Mouse (Mus musculus): ENCODE data around the gene Pkn3. TPM values are rescaled to one million over a fixed set of nuclear protein-coding genes. Genes with fewer than 3 reads are reported as not detected.
"Not testable (repeated sequence)": the region's sequence is repeated elsewhere in the genome, so short reads cannot be mapped to it uniquely, and the experiment has no call there.

Gene Pkn3
- polyA plus RNA-seq, 1 experiment from 2014 or later: 11.5 TPM

DNA sequence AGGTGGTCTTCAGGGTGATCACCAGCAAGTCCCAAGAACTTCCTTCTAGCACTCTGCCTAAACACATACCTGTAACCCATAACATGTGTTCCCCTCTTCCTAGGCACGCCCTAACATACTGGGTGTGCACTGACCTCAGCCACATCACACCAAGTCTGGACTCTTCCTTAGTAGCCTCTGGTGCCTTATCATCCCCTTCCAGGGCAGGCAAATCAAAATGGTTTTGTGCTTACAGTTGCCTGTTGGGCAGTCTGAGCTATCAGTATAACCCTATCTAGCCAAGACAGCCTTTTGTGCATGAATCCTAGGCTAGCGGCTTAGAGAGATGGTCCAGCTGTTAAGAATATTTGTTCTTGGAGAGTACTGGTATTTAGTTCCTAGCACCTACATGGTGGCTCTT, 34.0 kb downstream of the Pkn3 start:
- peaks cover 65% of the 10 kb centered on the region for H3K36me3 ChIP-seq
- WGBS: 92% methylated on average over 2 of the region's 2 CpGs
- no peak for ATAC-seq (replicated peaks; ENCODE audit: low FRiP score)

DNA sequence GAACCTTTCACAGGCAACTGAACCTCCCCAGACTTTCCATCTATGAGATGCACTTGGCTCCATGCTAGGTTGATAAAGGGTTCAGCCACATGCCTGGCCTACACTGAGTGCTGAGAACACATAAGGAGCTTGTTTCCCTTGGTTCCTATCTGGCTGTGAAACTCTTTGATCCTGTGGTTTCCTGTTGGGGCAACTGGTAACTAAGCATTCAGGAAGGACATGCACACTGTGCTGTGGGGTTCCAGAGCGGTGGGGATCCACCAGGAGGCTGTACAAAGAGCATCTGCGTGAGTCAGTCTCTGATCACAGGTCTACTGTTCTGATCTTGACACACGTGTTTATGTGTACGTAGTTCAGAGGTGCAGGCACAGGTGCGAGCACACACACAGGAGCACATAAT, 35.1 kb downstream of the Pkn3 start:
- peaks cover 54% of the 10 kb centered on the region for H3K36me3 ChIP-seq
- H3K27ac ChIP-seq: no peak overlapping the region
- no peaks in the 10 kb centered on the region for H3K4me1 ChIP-seq
- H3K4me2 ChIP-seq: no peak overlapping the region
- no peaks in the 10 kb centered on the region for H3K9me3 ChIP-seq (replicated peaks)
- H3K27me3 ChIP-seq: no peaks in the 10 kb centered on the region
- H3K9ac ChIP-seq: no peak overlapping the region
- 91% methylated on average over 5 of the region's 5 CpGs for WGBS
- H3K4me3 ChIP-seq (replicated peaks): no peak overlapping the region
- no peak for ATAC-seq (replicated peaks; ENCODE audit: low FRiP score)

More for the DNA sequence above, 34.0 kb downstream of the Pkn3 start:
- H3K27ac ChIP-seq: no peak overlapping the region
- no peaks in the 10 kb centered on the region for H3K4me1 ChIP-seq
- no peaks in the 10 kb centered on the region for H3K27me3 ChIP-seq
- no peaks in the 10 kb centered on the region for H3K9me3 ChIP-seq (replicated peaks)
- no peak overlapping the region for H3K4me2 ChIP-seq
- H3K9ac ChIP-seq: no peak overlapping the region
- H3K4me3 ChIP-seq (replicated peaks): no peak overlapping the region

DNA sequence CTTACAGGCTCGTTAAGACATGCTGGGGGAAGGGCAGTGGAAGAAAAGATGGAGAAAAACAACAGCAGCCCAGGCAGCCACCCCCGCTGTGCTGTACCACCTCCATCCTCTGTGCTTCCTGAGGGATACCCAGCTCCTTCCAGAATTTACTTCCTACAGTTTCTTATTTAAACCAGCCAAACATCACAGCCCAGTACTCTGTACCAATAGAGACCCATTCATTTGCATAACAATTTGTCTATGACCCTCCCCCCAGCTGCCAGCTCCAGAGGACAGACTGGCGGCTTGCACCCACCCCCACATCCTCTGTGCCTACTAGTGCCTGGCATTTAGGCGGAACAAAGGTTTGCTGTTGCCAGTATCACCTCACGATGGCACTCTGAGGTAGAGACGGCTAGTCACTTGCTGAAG, 42.2 kb downstream of the Pkn3 start:
- no peak overlapping the region for H3K9ac ChIP-seq
- WGBS: 34% methylated on average over 6 of the region's 6 CpGs
- no peak overlapping the region for H3K27ac ChIP-seq
- no peak overlapping the region for H3K4me2 ChIP-seq
- H3K4me3 ChIP-seq (replicated peaks): no peak overlapping the region
- H3K36me3 ChIP-seq: 0 out of 2 replicates have a peak, but pooled peaks cover 5% of the 10 kb centered on the region
- ATAC-seq (replicated peaks; ENCODE audit: low FRiP score): no peak
- H3K27me3 ChIP-seq: no peaks in the 10 kb centered on the region
- no peaks in the 10 kb centered on the region for H3K9me3 ChIP-seq (replicated peaks)
- H3K4me1 ChIP-seq: peaks cover 20% of the 10 kb centered on the region

DNA sequence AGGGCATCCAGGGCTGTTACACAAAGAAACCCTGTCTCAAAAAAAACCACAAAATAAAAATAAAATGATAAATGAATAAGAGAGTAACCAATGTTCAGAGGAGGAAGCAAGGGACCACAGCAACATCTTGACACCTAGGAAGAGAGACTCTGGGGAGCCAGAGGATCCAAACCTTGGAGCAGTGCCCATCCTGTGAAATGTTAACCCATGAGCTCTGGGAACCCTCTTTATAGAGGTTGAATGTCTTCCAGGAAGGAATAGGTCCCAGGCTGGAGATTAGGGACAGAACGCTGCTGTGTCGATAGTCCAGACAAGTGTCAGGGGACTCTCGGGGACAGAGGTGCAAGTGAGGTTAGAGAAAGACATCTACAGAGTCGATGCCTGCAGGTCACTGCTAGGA, 42.8 kb downstream of the Pkn3 start:
- Histone ChIP-seq H3K9ac (no peak overlapping the region), H3K27me3 (no peaks in the 10 kb centered on the region), H3K27ac (no peak overlapping the region), H3K9me3 (replicated peaks) (no peaks in the 10 kb centered on the region), H3K4me2 (no peak overlapping the region), H3K36me3 (0 out of 2 replicates have a peak, but pooled peaks cover 5% of the 10 kb centered on the region), H3K4me3 (replicated peaks) (no peak overlapping the region), H3K4me1 (peaks cover 26% of the 10 kb centered on the region)
- ATAC-seq (replicated peaks; ENCODE audit: low FRiP score): no peak
- WGBS: 89% methylated on average over 4 of the region's 4 CpGs

DNA sequence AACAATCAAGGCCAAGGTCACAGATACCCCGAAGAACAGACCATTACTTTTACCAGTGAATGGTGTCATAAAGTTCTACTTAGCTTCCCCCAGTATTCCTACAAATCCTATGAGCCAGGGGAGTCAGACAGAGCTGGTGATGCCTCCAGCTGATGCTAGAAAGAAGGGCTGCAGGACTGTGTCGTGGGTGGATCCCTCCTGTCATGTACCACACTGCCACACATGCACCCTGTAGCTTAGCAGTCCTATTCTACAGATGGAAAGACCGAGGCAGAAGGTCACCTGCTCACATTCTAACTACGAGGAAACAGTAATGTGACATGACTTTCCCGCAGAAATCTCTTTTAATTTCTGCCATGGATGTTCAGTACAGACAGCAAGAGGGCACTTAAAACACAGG, 45.3 kb downstream of the Pkn3 start:
- 82% methylated on average over 5 of the region's 5 CpGs for WGBS
- ATAC-seq (replicated peaks; ENCODE audit: low FRiP score): no peak
- Histone ChIP-seq H3K9me3 (replicated peaks) (no peaks in the 10 kb centered on the region), H3K27ac (no peak overlapping the region), H3K36me3 (0 out of 2 replicates have a peak, but pooled peaks cover 5% of the 10 kb centered on the region), H3K27me3 (no peaks in the 10 kb centered on the region), H3K4me3 (replicated peaks) (no peak overlapping the region), H3K4me2 (no peak overlapping the region), H3K4me1 (peaks cover 26% of the 10 kb centered on the region), H3K9ac (no peak overlapping the region)

DNA sequence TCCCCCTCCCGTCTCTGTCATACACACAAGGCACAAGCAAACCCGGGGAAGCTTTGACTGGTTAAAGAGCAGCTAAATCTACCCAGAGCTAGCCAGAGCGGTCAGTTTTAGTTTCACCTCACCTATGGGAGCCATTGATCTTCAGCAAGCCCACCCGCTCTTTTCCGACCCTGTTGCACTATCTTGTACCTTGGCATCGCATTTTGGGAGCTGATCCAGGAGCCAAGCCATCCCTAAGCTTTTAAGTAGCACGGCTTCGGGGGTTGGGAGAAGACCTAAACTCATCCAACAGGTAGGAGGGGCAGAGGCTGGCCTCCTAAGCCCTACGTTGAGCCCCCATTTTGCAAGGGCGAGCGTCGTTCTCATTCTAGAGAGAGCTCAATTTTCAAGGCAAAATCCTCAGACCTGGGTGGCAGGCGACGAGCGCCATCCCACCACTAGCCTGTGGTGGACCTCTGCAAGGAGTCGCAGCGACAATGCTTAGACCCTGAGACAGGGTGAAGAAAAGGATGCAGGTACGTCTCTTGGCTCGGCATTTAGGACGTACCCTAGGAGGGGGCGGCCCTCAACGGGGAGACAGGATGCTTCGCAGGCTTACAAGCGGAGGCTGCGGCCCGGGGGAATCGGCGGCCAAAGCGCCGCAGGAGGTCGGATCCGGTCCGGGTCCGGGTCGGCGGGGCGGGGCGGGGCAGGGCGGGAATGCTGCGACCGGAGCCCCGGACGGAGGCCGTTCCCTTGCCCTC, 46.4 kb downstream of the Pkn3 start:
- Histone ChIP-seq H3K4me2 (peak overlapping the region; percentile 71), H3K9ac (peak overlapping the region; percentile 84), H3K4me1 (peaks cover 26% of the 10 kb centered on the region), H3K4me3 (replicated peaks) (peak overlapping the region; percentile 81), H3K27ac (peak overlapping the region; percentile 89), H3K27me3 (no peaks in the 10 kb centered on the region), H3K36me3 (0 out of 2 replicates have a peak, but pooled peaks cover 5% of the 10 kb centered on the region), H3K9me3 (replicated peaks) (no peaks in the 10 kb centered on the region)
- under 1% methylated on average over 33 of the region's 44 CpGs for WGBS
- peak; percentile 75 for ATAC-seq (replicated peaks; ENCODE audit: low FRiP score)

DNA sequence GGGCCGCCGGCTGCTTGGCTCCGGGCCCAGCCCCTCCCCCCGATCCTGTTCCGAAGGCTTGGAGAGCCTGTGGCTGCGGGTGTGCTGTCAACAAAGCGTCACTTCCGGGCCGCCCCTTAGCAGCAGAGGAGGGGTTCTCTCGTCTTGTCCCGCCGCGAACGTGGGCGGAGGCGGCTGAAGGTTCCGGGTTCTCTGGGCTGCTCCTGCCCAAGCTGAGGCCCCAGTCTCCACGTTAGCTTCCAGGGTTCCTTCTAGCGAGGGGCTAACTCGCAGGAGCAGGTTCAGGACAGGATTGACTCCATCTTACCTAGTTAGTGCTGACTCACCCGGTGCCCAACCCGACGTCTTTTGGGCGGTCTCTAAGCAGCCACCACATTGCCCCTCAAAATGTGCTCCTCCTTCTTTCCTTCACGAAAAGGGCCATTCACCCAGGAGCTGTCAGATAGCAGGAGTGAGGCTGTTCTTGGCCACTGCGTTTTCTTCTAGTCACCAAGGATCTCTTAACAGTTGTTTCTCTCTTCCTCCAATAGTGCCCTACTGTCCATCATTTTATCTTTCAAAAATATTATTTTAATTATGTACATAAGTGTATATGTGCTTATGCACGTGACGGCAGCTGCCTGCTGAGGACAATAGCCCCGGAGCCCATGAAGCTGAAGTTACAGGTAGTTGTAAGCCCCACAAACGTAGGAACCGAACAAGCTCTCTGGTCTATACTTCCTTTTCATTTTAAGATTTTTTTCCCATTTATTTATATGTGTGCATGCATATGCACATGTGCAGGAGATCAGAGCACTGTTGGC, 47.2 kb downstream of the Pkn3 start, which contains the start of gene Zer1:
TSS of gene Zer1 (minus strand) at position 114 of the 803 bp plus-strand sequence.
- H3K4me1 ChIP-seq: peaks cover 26% of the 10 kb centered on the region
- no peaks in the 10 kb centered on the region for H3K9me3 ChIP-seq (replicated peaks)
- peak within 1 kb of the TSS; percentile 71 for H3K4me2 ChIP-seq
- H3K4me3 ChIP-seq (replicated peaks): peak within 1 kb of the TSS; percentile 81
- 10% methylated on average over 31 of the region's 31 CpGs for WGBS
- ATAC-seq (replicated peaks; ENCODE audit: low FRiP score): peak; percentile 97
- peak within 1 kb of the TSS; percentile 89 for H3K27ac ChIP-seq
- 0 out of 2 replicates have a peak, but pooled peaks cover 5% of the 10 kb centered on the region for H3K36me3 ChIP-seq
- peak within 1 kb of the TSS; percentile 84 for H3K9ac ChIP-seq
- no peaks in the 10 kb centered on the region for H3K27me3 ChIP-seq

DNA sequence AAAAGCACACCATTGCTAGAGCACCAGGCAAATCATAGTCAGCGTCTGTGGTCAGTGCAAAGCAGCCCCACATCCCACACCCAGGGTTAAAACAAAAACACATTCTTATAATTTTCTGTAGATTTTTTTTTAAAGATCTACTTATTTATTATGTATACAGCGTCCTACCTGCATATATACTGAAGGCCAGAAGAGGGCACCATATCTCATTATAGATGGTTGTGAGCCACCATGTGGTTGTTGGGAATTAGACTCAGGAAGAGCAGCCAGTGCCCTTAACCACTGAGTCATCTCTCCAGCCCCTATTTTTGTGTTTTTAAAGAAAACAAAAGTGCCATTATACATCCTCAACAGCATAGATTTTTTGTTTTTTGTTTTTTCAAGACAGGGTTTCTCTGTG, 51.3 kb downstream of the Pkn3 start:
- Histone ChIP-seq H3K4me2 (no peak overlapping the region), H3K9ac (no peak overlapping the region), H3K4me1 (peaks cover 19% of the 10 kb centered on the region), H3K27me3 (no peaks in the 10 kb centered on the region), H3K4me3 (replicated peaks) (no peak overlapping the region), H3K27ac (no peak overlapping the region), H3K36me3 (no peaks in the 10 kb centered on the region), H3K9me3 (replicated peaks) (no peaks in the 10 kb centered on the region)
- whole genome bisulfite sequencing: 41% methylated on average over 2 of the region's 2 CpGs
- ATAC-seq (replicated peaks; ENCODE audit: low FRiP score): no peak

DNA sequence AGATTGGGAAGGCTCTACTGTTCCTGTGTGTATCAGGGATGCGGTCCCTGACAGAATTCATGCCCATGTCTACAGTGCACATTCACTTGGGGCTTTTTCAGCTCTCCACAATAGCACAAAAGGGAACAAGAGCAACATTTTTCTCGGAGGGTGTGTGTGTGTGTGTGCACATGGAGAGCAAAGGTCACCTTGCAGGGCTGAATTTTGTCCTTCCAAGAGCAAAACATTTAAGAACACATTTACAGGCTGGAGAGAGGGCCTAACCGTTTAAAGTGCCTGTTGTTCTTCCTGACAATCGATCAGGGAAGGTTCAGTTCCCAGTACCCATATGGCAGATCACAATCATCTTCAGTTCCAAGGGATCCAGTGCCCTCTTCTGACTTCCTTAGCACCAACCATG, 52.7 kb downstream of the Pkn3 start:
- Histone ChIP-seq H3K9ac (no peak overlapping the region), H3K27me3 (no peaks in the 10 kb centered on the region), H3K27ac (no peak overlapping the region), H3K4me2 (no peak overlapping the region), H3K4me3 (replicated peaks) (no peak overlapping the region), H3K4me1 (peaks cover 24% of the 10 kb centered on the region), H3K36me3 (peaks cover 1% of the 10 kb centered on the region; the same call in 1 of the 2 replicates), H3K9me3 (replicated peaks) (no peaks in the 10 kb centered on the region)
- WGBS: 81% methylated on average over 4 of the region's 4 CpGs
- no peak for ATAC-seq (replicated peaks; ENCODE audit: low FRiP score)

DNA sequence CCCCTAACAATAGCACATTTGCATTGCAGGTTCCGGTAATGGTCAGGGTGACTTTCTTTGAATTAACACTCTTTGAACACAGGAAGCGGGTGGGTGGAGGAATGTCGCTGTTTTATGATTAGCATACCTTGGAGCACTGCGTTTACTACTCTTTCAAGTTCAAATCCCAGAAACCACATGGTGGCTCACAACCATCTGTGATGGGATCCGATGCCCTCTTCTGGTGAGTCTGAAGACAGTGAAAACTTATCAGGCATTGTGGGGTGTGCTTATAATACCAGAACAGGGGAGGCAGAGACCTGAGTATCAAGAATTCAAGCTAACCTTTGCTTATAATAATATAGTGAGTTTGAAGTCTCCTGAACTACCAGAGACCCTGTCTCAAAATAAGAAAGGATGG, 53.8 kb downstream of the Pkn3 start:
- H3K27ac ChIP-seq; H3K4me2 ChIP-seq; H3K9me3 ChIP-seq (replicated peaks); H3K27me3 ChIP-seq; H3K9ac ChIP-seq; ATAC-seq (replicated peaks; ENCODE audit: low FRiP score); H3K4me3 ChIP-seq (replicated peaks): not testable (repeated sequence)
- Histone ChIP-seq H3K36me3 (peaks cover 10% of the 10 kb centered on the region), H3K4me1 (peaks cover 29% of the 10 kb centered on the region)
- 65% methylated on average over 5 of the region's 5 CpGs for WGBS

DNA sequence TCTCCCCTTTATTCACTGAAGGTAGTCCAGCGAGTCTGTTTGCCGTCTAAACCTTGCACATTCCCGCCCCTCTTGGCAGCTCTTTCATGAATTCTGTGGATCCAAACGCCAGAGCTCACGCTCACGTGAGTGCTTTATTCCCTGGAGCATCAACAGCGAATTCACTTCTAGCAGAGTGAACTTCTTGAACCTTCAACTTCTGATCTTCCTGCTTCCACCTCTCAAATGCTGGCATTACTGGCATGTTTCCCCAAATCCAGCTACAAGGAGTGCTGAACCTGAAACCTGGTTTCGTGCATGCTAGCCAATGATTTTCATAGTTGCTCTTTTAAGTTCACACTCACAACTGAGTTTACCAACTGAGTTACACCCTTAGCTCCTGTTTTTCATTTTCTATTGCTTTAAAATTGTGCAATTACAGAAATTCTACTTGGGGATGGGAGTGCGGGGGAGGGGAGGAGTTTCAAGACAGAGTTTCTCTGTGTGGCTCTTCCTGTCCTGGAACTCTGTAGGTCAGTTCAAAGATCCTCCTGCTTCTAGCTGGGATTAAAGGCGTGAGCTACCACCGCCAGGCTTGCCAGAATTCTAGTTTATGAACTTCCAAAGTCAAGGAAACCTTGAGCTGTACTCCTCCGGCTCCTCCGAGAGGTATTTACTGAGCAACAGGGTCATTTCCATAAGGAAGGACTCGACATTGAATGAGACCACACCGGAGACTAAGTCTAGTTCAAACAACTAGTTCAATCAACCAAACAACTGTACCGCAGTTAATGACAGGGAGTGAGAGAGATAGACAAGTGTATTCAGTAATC, 55.5 kb downstream of the Pkn3 start:
- ATAC-seq (replicated peaks; ENCODE audit: low FRiP score): peak; percentile 43
- 18% methylated on average over 16 of the region's 16 CpGs for WGBS
- H3K9ac ChIP-seq: peak overlapping the region; percentile 79

More for the DNA sequence above, 55.5 kb downstream of the Pkn3 start:
- peak overlapping the region; percentile 87 for H3K4me3 ChIP-seq (replicated peaks)
- peak overlapping the region; percentile 79 for H3K4me2 ChIP-seq
- H3K9me3 ChIP-seq (replicated peaks): no peaks in the 10 kb centered on the region
- peak overlapping the region; percentile 90 for H3K27ac ChIP-seq
- H3K27me3 ChIP-seq: no peaks in the 10 kb centered on the region
- H3K4me1 ChIP-seq: peaks cover 32% of the 10 kb centered on the region
- H3K36me3 ChIP-seq: peaks cover 28% of the 10 kb centered on the region
